Mouse (Mus musculus) CD4-positive, CD25-positive, alpha-beta regulatory T cell, adult 2 months (primary cell): ENCODE results near the gene Xdh.

Experiments used
- DNase-seq: peaks from one replicate; pipeline ENCODE4 v3.0.0-alpha.2; 2012; ENCODE audit warnings: low read depth, low spot score

Gene Xdh

DNA sequence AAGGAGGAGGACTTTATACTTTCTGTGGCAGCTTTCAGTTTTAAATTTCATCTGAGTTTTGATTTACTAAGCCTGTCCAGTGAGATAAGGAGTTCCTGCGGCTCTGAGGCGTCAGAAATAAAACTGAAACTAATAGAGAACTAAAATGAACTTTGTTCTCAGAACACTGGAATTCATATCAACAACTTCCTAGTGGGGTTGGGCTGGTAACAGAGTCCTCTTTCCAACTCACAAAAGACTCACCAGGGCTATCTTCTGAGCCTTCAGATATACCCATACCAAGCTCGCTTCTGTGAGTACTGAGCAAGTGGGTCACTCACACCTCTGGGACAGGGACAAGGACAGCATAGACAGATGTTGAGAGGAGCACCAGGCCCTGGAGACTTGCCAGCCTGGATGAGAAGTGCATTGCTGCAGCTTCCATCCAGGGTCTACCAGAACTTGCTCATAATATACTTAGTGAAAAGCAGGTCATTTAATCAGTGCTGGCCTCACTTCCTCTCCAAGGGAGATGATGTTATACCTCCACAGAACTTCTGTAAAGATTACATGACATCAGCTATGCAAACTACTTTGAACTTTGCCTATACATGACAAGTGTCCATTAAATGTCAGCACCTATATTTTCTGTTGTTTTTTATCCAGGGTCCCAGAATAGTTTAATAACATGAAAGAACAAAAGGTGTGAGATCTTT is 7.6 kb downstream of the Xdh start:
- DNase-seq = peak; percentile 40

DNA sequence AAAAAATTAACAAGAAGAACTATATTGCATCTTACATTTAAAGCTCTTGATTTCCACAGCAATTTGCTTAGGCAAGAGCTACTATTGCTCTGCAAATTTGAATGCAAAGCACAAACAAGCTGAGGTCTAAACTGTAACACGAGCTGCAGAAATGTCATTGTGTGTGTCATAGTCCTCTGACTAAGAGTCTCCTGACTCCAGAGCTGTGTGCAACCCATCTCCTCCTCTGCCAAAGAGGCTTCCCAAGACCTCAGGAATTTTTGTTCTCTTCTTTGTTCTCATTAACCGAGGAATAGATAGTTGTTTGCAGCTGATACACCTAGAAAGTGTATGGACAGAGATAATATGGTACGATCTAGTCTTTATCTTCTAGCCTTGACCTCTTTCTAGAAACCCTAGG is 8.2 kb downstream of the Xdh start:
- DNase-seq = no peak

DNA sequence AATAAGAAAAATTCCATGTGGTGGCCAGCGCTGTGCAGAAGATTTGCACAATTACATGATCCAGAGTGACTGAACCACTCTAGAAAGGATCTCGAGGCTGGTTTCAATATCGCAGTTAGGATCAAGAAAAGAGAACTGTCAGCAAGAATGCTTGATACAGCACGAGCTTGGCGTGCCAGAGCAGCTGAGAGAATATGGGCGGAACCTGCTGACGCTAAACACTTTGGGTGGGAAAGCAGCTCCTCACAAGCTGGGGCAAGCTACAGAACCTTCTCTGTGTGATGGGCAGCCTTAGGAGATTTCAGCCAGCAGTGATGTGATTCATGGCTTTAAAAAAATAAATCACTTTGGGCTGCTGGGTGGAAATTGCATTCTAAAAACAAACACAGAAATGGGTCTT is 12.9 kb downstream of the Xdh start:
- no peak for DNase-seq

DNA sequence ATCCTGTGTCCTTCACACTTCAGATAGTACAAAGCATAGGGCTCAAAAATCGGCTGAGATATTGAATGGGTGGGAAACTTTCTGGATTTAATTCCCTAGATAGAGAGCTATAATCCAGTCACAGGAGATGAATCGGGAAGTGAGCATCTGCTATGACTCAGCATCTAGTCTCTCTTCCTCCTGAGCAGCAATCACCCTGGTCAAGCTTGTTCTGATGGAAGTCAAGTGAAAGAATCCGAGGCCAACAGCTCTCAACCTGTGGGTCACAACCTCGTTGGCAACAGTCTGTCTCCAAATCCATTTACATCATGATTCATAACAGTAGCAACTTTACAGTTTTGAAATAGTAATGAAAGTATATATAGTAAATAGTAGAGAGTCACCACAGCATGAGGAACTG is 14.8 kb downstream of the Xdh start:
- DNase-seq = no peak

DNA sequence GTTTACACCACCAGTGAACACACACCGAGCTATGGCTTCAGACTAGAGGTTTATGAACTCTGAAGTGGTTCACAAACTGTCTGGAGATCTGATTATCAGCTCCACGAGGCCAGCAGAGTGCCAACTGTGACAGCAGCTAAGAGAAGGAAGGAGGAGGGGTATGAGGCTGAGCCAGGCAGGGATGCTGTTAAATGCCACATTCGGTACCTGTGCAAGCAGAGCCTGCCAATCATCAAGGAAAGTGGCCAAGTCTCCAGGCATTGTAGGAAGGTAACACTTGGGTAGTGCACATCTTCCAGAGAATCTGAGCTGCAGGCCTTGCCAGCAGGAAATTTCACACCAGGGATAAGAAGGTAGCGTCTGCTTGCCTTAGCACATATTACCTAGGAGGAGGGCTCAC is 15.7 kb downstream of the Xdh start:
- no peak for DNase-seq

DNA sequence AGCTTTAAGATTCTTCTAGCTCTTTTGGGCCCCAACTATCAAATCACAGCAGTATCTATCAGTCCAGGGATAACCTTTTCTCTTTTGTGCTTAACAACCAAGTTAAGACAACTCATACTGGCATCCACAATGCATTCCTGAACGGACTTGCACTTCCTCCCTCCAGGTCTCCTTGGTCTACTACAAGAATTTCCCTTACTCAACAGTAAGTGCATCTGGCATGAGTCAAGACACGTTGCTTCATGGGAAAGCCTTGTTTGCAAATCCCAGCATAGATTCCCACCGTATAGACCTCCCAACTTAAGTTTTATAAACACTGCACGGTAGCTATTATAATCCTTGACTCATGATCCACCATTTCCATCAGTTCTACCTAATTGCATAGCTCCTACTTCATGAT is 16.4 kb downstream of the Xdh start:
- no peak for DNase-seq

DNA sequence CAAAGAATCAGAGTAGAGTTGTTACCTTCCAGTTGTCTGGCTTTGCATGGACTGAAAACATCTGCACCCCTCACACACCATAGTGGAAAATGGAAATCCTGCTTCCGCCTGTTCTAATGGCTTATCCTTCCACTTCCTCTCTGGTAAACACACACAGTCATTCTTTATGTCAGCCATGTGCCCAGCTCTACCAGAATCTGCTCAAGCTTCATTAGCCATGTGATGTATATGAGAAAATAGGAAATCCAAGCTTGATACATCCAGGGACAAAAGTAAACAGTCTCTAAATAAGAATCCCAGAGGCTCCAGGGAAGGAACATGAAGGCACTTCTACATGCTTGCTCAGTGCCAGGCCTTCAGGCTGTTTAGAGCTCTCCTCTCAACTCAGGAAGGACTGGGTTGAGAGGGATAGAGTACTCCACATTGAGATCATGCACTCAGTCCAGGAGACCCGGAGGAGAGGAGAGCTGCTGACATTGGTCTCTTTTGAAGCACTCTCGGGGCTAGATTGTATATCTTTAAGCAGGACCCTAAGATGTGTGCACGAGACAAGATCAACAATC is 17.4 kb downstream of the Xdh start:
- DNase-seq = no peak

DNA sequence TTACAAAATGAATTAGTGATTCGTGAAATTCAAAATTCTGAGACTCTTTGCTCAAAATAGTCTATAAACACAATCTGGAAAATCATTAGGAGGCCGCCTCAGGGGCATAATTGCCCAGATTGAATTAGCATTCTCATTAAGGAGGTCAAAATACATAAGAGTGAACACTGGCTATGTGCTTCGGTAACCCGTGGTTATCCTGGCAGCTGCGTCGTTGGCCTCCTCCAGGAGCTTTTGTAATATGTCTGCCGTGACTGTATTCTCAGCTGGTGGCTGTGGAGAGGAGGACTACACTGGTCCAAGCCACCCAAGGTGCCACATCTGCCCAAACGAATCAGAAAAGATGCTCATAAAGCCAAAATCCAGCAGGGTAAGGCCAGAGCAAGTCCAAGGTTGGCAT is 30.5 kb downstream of the Xdh start:
- no peak for DNase-seq

DNA sequence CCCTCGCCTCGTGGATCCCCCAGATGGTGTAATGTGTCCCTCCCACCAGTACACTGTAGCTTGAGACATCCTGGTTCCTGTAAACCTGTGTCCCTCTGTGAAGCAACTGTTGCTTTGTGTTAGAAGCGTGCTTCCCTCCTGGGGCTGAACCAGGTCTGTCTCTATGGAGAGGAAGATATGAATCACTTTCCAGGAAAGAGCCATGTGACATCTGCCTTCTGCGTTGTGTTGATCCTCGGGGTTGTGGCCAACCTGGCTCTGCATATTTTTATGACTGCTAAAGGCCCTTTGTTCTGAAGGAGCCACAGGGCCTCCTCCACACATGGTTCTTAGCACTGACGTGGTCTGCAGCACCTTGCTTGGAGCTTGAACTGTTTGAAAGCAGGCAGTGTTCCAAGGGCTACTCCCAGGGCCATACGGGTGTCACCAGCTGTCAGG is 31.0 kb downstream of the Xdh start:
- peak; percentile 24 for DNase-seq

DNA sequence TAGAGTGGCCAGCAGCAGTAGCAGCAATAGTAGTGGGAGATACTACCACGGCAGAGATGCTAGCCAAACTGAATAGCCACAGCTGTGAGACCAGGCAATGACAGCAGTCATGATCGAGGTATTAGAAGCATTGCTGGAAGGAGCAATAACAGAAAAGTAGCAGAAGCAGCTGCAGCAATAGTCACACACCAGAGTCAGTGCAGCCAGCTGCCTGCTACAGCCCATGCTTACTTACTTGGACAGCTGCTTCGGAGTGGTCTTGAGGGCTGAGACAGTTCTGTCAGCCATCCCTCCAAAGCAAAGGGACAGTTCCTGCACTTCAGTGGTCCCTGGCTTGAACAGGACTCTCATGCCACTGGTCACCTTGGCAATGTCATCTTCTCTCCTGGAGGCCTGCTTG is 31.9 kb downstream of the Xdh start:
- no peak for DNase-seq

DNA sequence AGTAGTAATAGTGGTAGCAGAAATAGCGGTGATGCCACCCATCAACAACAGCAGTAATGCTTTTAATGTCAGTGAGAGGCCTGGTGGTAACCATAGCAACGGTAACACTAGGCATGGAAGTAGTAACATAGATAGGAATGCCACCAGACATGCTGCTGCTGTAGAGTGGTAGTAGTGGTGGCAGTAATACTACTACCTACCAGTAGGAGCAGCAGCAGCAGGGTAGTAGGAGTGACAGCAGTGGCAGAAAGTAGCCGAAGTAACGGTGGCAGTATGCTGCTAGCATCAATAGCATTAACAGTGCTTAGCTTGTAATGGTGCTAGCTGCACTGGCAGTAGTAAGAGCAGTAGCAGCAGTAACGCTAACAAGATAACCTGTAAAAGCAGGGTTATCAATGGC is 32.3 kb downstream of the Xdh start:
- DNase-seq = peak; percentile 54

DNA sequence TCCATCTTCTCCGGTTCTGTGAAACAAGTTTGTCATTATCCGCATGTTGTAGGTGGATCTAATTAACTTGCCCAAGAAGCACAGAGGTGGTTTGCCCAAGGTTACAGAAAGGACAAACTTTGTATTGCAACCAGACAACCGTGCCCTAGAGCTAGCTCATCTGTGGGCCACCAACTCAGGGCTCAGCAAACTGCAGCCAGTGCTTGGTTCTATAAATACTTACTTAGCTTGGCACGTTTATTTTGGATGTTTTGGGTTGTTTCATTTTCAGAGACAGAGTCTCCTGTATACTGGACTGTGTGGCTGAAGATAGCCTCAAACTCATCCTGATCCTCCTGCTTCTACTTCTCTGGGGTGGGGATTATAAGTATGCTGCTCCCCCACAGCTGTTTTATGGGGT is 35.3 kb downstream of the Xdh start:
- DNase-seq = no peak

DNA sequence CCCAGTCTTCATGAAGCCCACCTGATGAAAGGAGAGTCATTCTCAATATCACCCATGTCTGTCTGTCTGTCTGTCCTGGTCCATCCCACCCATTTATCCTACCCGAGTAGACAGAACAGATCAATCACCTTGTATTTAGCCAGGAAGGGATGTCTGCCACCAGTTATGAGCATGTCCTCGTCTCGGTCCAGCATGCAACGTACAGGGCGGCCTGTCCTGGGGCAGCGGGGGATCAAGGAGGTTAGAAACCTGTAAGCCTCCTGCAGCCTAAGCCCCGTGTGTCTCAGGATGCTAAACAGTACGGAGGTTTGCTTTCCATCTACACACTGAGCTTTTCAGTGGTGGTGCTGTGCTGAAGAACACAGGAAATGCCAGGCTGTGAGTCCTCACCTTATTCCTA is 43.9 kb downstream of the Xdh start:
- DNase-seq = no peak

DNA sequence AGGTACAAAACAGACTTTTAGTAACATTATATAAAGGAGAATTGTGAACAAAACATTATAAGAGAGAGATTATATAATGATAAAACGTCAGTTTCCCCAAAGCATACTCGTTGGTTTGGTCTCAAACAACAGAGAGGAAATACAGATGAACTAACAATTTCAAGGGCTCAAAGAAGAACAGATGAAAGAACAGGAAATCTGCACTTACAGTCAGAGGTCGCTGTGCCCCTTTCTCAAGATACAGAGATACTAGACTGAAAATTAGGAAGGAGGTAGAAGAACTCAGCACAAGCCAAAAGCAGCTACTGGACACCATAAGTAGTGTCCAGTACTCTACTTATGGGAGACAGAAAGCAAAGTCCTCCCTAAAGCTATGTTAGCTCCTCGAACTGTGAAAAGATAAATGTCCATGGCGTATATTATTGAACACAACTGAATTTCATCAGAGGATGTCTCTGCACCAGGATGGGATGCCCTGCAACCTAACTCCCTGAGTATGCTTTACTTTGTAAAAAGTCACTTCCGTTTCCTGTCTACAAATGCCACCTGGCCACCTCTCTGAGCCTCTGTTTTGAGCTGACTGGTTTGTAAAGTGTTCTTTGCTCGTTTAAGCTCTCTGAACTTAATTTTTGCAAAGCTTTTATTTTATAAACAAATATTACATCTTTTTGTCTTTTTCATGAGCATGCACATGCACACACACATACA is 44.8 kb downstream of the Xdh start:
- DNase-seq = peak; percentile 62

DNA sequence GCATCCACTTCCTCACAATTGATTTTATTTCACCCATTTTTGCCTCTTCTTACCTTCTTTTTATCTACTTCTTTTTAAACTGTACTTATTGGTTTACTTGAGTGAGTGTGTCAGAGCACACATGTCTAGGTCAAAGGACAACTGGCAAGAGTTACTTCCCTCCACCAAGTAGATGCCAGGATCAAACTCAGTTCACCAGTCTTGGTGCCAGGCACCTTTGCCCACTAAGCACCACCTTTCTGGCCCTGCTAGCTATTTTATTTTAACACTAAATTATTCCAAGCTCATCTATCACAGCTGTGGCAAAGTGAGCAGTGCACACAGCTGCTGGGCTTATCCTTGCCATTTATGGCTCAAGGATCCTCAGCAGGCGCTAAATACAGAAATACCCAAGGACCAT is 46.9 kb downstream of the Xdh start:
- DNase-seq = no peak

DNA sequence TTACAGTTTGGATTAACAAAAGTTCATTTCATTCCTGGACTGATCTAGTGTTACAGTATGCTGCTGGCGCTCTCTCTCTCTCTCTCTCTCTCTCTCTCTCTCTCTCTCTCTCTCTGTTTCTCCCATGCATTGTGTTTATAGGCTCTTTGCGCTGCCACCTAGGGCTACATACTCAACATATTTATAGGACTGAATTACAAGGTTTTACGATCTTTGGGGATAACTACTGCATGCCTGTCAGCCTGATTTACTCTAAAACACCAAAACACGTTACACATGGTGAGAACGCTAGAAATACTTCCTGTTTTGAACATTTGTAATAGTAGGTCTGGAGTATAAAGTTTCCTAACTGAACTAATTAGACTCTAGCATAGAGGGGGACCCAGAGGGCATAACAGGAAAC is 47.8 kb downstream of the Xdh start:
- peak; percentile 36 for DNase-seq

DNA sequence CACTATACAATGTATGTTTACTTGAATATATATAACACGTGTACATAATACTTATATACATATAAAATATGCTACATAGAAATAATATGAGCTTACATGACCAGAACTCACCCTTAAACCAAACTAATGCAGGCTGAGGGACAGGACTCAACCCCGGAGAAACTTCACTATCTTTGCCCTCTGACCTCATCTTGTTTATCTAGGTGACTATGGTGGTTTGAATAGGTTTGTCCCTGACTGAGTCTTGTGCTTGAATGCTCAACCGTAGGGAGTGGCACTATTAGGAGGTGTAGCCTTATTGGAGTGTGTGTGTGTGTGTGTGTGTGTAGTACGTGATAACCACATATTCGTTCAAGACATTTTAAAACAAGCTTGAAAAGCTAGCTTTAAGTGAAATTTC is 55.6 kb downstream of the Xdh start:
- DNase-seq = no peak

DNA sequence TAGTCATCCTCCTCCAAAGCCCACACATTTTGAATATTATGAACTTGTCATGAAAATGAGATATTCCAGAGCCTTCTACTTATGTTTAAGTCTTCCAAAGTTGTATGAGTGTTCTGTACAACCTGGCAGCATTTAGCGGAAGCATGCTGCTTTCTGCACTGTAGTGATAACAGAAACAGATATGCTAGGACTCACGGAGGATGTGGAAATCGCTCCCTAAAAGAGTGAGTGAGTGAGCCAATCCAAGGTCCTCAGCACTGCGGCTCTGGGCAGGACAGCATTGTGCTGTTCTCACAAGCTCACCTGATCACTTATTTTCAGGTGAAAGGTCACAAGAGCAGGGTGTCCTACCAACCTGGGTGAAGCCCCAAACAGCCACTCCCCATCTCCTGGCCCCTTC is 56.2 kb downstream of the Xdh start:
- DNase-seq = no peak

DNA sequence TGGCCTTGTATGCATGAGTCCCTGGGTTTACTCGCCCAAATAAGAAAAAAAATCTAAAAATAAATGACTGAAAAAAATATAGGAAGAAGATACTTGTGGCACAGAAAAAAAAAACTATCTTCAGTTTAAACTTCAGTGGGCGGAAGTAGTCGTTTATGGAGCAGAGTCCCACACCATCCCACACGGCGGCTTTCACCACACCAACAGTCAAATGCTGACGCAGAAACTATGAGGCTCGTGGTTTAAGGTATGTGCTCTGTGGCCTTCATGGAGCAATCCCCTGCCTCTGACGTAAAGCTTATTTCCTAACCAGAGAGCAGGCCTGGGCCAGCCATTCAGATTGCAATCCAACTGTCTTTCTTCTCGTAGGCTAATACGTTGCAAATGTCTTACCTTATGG is 56.8 kb downstream of the Xdh start:
- DNase-seq = peak; percentile 58

DNA sequence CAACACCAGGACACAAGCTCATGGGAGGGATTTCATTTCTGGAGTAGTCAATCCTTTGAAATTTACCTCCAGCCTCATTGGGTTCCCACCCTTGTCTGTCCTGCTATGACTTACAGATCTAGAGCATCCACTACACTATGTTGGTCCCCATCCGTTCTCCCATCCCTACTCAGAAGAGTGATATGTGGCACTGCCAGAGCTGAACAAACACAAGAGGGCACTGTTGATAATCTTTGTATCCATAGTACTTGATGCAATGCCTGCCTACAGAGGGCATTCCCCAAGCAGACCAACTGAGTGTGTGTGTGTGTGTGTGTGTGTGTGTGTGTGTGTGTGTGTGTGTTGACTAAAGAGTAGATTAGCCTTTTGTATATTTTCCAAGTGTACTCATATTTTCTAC is 58.4 kb downstream of the Xdh start:
- peak; percentile 72 for DNase-seq

DNA sequence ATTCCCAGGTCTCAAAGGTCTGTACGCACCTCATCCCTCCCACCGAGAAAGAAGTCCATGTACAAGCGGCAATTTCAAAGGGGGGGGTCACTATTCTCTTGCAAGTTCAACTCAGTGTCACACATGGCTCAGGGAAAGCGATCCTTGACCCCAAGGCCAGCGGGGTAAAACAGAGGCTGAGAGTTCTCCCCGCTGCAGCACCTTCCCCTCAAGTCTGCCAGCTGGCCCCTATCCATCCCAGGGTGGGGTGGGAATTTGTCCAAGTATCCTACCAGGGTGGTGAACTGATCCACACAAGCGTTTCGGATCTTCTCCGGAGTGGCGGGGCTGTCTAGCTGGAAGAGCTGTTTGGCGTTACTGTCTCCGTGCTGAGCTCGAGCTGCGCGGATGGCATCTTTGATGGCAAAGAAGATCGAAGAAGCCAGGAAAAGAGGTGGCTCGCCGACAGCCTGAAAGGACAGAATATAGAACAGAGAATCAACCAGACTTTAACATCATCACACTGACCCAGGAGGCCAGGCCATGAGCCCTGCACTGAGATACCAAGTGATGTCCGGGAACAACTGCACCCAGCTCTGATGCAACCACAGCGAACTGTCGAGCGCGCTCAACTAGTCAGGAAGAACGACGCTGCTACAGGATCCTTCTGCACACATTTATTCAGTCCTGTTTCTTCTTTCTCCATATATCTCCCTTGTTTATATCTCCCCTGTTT is 63.8 kb downstream of the Xdh start:
- no peak for DNase-seq

DNA sequence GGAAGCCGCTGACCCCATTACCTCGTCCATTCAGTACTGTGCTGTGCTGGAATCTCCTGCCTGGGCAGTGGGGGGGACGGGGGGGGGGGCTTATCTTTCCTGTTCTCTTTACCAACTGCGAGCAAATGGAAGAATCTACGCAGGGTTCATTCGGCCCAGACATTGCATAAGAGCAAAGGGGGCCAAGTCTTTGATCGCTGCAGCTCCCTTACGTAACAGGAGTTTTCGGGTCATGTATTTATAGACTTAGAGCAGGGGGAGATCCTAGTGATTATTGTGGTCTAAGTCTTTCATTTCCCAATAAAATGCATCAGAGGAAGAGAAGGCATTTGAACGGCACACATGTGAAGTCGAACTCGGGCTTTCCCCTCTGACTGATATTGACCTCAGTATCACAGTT is 66.7 kb downstream of the Xdh start:
- DNase-seq = no peak

DNA sequence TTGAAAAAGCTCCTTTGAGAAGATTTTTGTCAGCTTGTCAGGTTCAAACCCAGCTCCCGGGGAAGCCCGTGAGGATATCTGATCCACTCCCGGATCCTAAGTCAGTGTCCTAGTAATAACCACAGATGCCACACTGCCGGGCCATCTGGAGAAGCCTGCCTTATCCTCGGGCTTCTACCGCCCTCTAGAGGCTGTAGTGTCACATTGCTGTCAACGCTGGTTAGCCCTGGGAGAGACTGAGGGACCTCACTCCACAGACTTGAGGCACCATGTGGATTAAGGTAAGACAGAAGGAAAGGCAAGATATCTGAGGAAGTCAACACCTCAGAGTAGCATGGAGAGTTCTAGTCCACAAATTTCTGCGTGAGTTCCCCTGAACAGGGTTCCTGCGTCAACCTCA is 67.8 kb downstream of the Xdh start:
- DNase-seq = peak; percentile 88
